Mouse (Mus musculus) ES-Bruce4 (cell line): ENCODE results near the gene Ttc19.

Source experiments
- CTCF ChIP-seq: IDR thresholded peaks from one replicate; pipeline ENCODE4 v1.8.1; 2011; ENCODE audit warnings: low read depth, low read length
- POLR2A ChIP-seq: IDR thresholded peaks from one replicate; pipeline ENCODE4 v1.8.1; 2011; ENCODE audit warnings: low read length; ENCODE audit not compliant: insufficient read depth

- TF ChIP-seq POLR2A (no peak), CTCF (no peak)
Measured at GRCm38 (mm10) chr11:62281601-62281997, 326 bp downstream of the Ttc19 start.
